ENCODE assay signal across 8 mouse cellular contexts in genomic region chr13:63154851-63155571, GRCm38 (mm10).
DNase-seq lines count a peak whose midpoint lies in the region; ATAC-seq lines count a peak whose summit lies in the region.

No protein-coding gene starts in this region.

- H3K27ac ChIP-seq in forebrain, embryonic 13.5 days, result peak overlapping the region; percentile 26
- H3K27ac ChIP-seq in forebrain, embryonic 10.5 days, result no peak overlapping the region
- H3K27ac ChIP-seq in midbrain, embryonic 16.5 days (ENCODE audit: low read length), result peak overlapping the region; percentile 24; the same call in 1 of the 2 replicates
- no peak overlapping the region for H3K27ac ChIP-seq in midbrain, embryonic 14.5 days (replicated peaks; ENCODE audit: low read depth, low read length)
- peak overlapping the region; percentile 47 for H3K27ac ChIP-seq in lung, embryonic 16.5 days (ENCODE audit: low read length)

- H3K9me3 ChIP-seq in forebrain, embryonic 13.5 days (replicated peaks), result no peaks in the 10 kb centered on the region
- 0 out of 2 replicates have a peak, but pooled peaks cover 6% of the 10 kb centered on the region for H3K9me3 ChIP-seq in forebrain, embryonic 10.5 days
- no peaks in the 10 kb centered on the region for H3K9me3 ChIP-seq in midbrain, embryonic 16.5 days (replicated peaks; ENCODE audit: control insufficient read depth, low read length, poor library complexity, severe bottlenecking)
- no peaks in the 10 kb centered on the region for H3K9me3 ChIP-seq in midbrain, embryonic 14.5 days (ENCODE audit: control insufficient read depth, low read length)
- H3K9me3 ChIP-seq in lung, embryonic 16.5 days (ENCODE audit: control insufficient read depth, low read length), result no peaks in the 10 kb centered on the region

- H3K36me3 ChIP-seq in forebrain, embryonic 13.5 days (ENCODE audit: poor library complexity, severe bottlenecking), result no peaks in the 10 kb centered on the region
- H3K36me3 ChIP-seq in forebrain, embryonic 10.5 days (replicated peaks), result 0 out of 2 replicates have a peak, but pooled peaks cover 4% of the 10 kb centered on the region
- H3K36me3 ChIP-seq in midbrain, embryonic 16.5 days (ENCODE audit: control insufficient read depth, insufficient read depth, low read length), result no peaks in the 10 kb centered on the region
- H3K36me3 ChIP-seq in midbrain, embryonic 14.5 days (ENCODE audit: control insufficient read depth, insufficient read depth, low read length), result no peaks in the 10 kb centered on the region
- no peaks in the 10 kb centered on the region for H3K36me3 ChIP-seq in lung, embryonic 16.5 days (ENCODE audit: control insufficient read depth, insufficient read depth, low read length)

- H3K4me3 ChIP-seq in forebrain, embryonic 13.5 days, result no peak overlapping the region
- H3K4me3 ChIP-seq in forebrain, embryonic 10.5 days, result no peak overlapping the region
- H3K4me3 ChIP-seq in midbrain, embryonic 16.5 days (ENCODE audit: low read depth, low read length), result no peak overlapping the region
- no peak overlapping the region for H3K4me3 ChIP-seq in midbrain, embryonic 14.5 days (replicated peaks; ENCODE audit: low read depth, low read length)
- no peak overlapping the region for H3K4me3 ChIP-seq in lung, embryonic 16.5 days (ENCODE audit: low read length)

- H3K9ac ChIP-seq in forebrain, embryonic 13.5 days, result no peak overlapping the region
- no peak overlapping the region for H3K9ac ChIP-seq in midbrain, embryonic 16.5 days (ENCODE audit: low read depth, low read length)
- no peak overlapping the region for H3K9ac ChIP-seq in midbrain, embryonic 14.5 days (replicated peaks; ENCODE audit: low read length)
- H3K9ac ChIP-seq in lung, embryonic 16.5 days (ENCODE audit: low read length), result no peak overlapping the region

- DNase-seq in forebrain, embryonic 10.5 days (ENCODE audit: extremely low spot score, low spot score), result no peak
- DNase-seq in midbrain, embryonic 14.5 days, result no peak
- peak; percentile 62 for DNase-seq in gastrocnemius, postnatal 10 days
- DNase-seq in embryo, embryonic 11 days, result no peak
- no peak for DNase-seq in thymus, postnatal 36 days

- H3K4me2 ChIP-seq in forebrain, embryonic 13.5 days, result peak overlapping the region; percentile 7; the same call in 1 of the 2 replicates
- no peak overlapping the region for H3K4me2 ChIP-seq in midbrain, embryonic 16.5 days (ENCODE audit: low read length)
- H3K4me2 ChIP-seq in midbrain, embryonic 14.5 days (ENCODE audit: low read length), result no peak overlapping the region
- no peak overlapping the region for H3K4me2 ChIP-seq in lung, embryonic 16.5 days (ENCODE audit: low read depth, low read length)

- H3K27me3 ChIP-seq in forebrain, embryonic 13.5 days, result no peaks in the 10 kb centered on the region
- H3K27me3 ChIP-seq in forebrain, embryonic 10.5 days (ENCODE audit: poor library complexity, severe bottlenecking), result no peaks in the 10 kb centered on the region
- H3K27me3 ChIP-seq in midbrain, embryonic 16.5 days (ENCODE audit: control insufficient read depth, insufficient read depth, low read depth, low read length), result no peaks in the 10 kb centered on the region
- H3K27me3 ChIP-seq in midbrain, embryonic 14.5 days (ENCODE audit: control insufficient read depth, insufficient read depth, low read length), result no peaks in the 10 kb centered on the region
- H3K27me3 ChIP-seq in lung, embryonic 16.5 days (ENCODE audit: control insufficient read depth, insufficient read depth, low read depth, low read length), result no peaks in the 10 kb centered on the region

- 39% methylated on average over 7 of the region's 7 CpGs for WGBS in forebrain, embryonic 13.5 days
- WGBS in forebrain, embryonic 10.5 days, result 83% methylated on average over 7 of the region's 7 CpGs
- 63% methylated on average over 7 of the region's 7 CpGs for WGBS in midbrain, embryonic 16.5 days
- WGBS in midbrain, embryonic 14.5 days, result 80% methylated on average over 7 of the region's 7 CpGs
- 47% methylated on average over 7 of the region's 7 CpGs for WGBS in lung, embryonic 16.5 days

- peak; percentile 91 for ATAC-seq in forebrain, embryonic 13.5 days
- no peak for ATAC-seq in midbrain, embryonic 16.5 days
- ATAC-seq in midbrain, embryonic 14.5 days (ENCODE audit: low FRiP score, low TSS enrichment), result no peak
- peak; percentile 75 for ATAC-seq in lung, embryonic 16.5 days (ENCODE audit: low read depth)

- peaks cover 21% of the 10 kb centered on the region for H3K4me1 ChIP-seq in forebrain, embryonic 13.5 days
- H3K4me1 ChIP-seq in forebrain, embryonic 10.5 days, result peaks cover 25% of the 10 kb centered on the region
- H3K4me1 ChIP-seq in midbrain, embryonic 16.5 days (ENCODE audit: control insufficient read depth, insufficient read depth, low read length), result peaks cover 9% of the 10 kb centered on the region; the same call in 1 of the 2 replicates
- no peaks in the 10 kb centered on the region for H3K4me1 ChIP-seq in midbrain, embryonic 14.5 days (ENCODE audit: control insufficient read depth, insufficient read depth, low read length)
- peaks cover 15% of the 10 kb centered on the region; the same call in 1 of the 2 replicates for H3K4me1 ChIP-seq in lung, embryonic 16.5 days (replicated peaks; ENCODE audit: control insufficient read depth, insufficient read depth, low read length)

Comparison
In these comparisons a context has a peak if more than half of its experiments do, and no peak if none do; other contexts are left out.
1. H3K27ac ChIP-seq: peak in forebrain, embryonic 13.5 days (single experiment), midbrain, embryonic 16.5 days (single experiment) and lung, embryonic 16.5 days (single experiment); none in forebrain, embryonic 10.5 days (single experiment) and midbrain, embryonic 14.5 days (single experiment).
2. ATAC-seq: peak in forebrain, embryonic 13.5 days (single experiment) and lung, embryonic 16.5 days (single experiment); none in midbrain, embryonic 16.5 days (single experiment) and midbrain, embryonic 14.5 days (single experiment).